Mouse (Mus musculus) forebrain, embryonic 13.5 days (tissue): ENCODE measurements at regions not wholly inside any gene's neighbourhood (a gene's known extent, or its start where the extent isn't known, plus 50 kb on each side); places are given as distances from the start of the nearest gene placed in this dataset.

Experiments used
- ATAC-seq: fragments of 200-750 bp; cut with Nextera tagmentation; 2 replicates; pipeline ENCODE4 v1.8.0; 2017
- H3K27ac ChIP-seq: fragments of 300-500 bp; sonication (generic); 2 replicates; pipeline ENCODE4 v1.5.1; 2015; ENCODE audit warnings: inconsistent platforms, mild to moderate bottlenecking, moderate library complexity
- H3K27me3 ChIP-seq: fragments of 300-500 bp; sonication (generic); 2 replicates; pipeline ENCODE4 v1.6.1; 2015; ENCODE audit warnings: mild to moderate bottlenecking, inconsistent platforms
- H3K36me3 ChIP-seq: fragments of 300-500 bp; sonication (generic); 2 replicates; pipeline ENCODE4 v1.6.1; 2015; ENCODE audit warnings: mild to moderate bottlenecking, inconsistent platforms; ENCODE audit not compliant: poor library complexity, severe bottlenecking
- H3K4me1 ChIP-seq: fragments of 300-500 bp; sonication (generic); 2 replicates; pipeline ENCODE4 v1.6.1; 2015; ENCODE audit warnings: inconsistent platforms
- H3K4me2 ChIP-seq: fragments of 300-500 bp; sonication (generic); 2 replicates; pipeline ENCODE4 v1.6.1; 2015; ENCODE audit warnings: inconsistent platforms, mild to moderate bottlenecking, moderate library complexity
- H3K4me3 ChIP-seq: fragments of 300-500 bp; sonication (generic); 2 replicates; pipeline ENCODE4 v1.5.1; 2015; ENCODE audit warnings: mild to moderate bottlenecking, inconsistent platforms
- H3K9ac ChIP-seq: fragments of 300-500 bp; sonication (generic); 2 replicates; pipeline ENCODE4 v1.6.1; 2015; ENCODE audit warnings: mild to moderate bottlenecking, inconsistent platforms
- H3K9me3 ChIP-seq: fragments of 300-500 bp; sonication (generic); replicated peaks from 2 replicates; pipeline ENCODE4 v1.6.1; 2016; ENCODE audit warnings: inconsistent platforms
- WGBS: fragments of 180-500 bp; shearing (Covaris S2); methylation state at CpG from one replicate; pipeline ENCODE4 v1.1.7; 2015; 5-methylcytosine and 5-hydroxymethylcytosine counted together

GRCm38 (mm10) chr14:102868160-102868559, 114.3 kb downstream of the Kctd12 start:
- no peak overlapping the region for H3K9ac ChIP-seq
- 86% methylated on average over 1 of the region's 1 CpGs for WGBS
- no peak for ATAC-seq
- no peaks in the 10 kb centered on the region for H3K9me3 ChIP-seq
- H3K27ac ChIP-seq: no peak overlapping the region
- H3K4me2 ChIP-seq: no peak overlapping the region
- no peaks in the 10 kb centered on the region for H3K36me3 ChIP-seq
- H3K27me3 ChIP-seq: no peaks in the 10 kb centered on the region
- no peaks in the 10 kb centered on the region for H3K4me1 ChIP-seq
- H3K4me3 ChIP-seq: no peak overlapping the region

- no peak for ATAC-seq
- Histone ChIP-seq H3K27me3 (no peaks in the 10 kb centered on the region), H3K9me3 (no peaks in the 10 kb centered on the region), H3K4me2 (no peak overlapping the region), H3K4me3 (no peak overlapping the region), H3K27ac (no peak overlapping the region), H3K9ac (no peak overlapping the region), H3K4me1 (no peaks in the 10 kb centered on the region), H3K36me3 (no peaks in the 10 kb centered on the region)
- whole genome bisulfite sequencing: 83% methylated on average over 2 of the region's 2 CpGs
Observed at GRCm38 (mm10) chr14:102867697-102868096, 114.7 kb downstream of the Kctd12 start.

GRCm38 (mm10) chr14:102866511-102866910, 115.9 kb downstream of the Kctd12 start:
- Histone ChIP-seq H3K36me3 (no peaks in the 10 kb centered on the region), H3K9ac (no peak overlapping the region), H3K4me1 (no peaks in the 10 kb centered on the region), H3K4me2 (no peak overlapping the region), H3K4me3 (no peak overlapping the region), H3K27ac (no peak overlapping the region), H3K9me3 (no peaks in the 10 kb centered on the region), H3K27me3 (no peaks in the 10 kb centered on the region)
- no peak for ATAC-seq
- WGBS: 86% methylated on average over 1 of the region's 1 CpGs

- no peak overlapping the region for H3K9ac ChIP-seq
- no peaks in the 10 kb centered on the region for H3K36me3 ChIP-seq
- H3K27me3 ChIP-seq: no peaks in the 10 kb centered on the region
- no peak overlapping the region for H3K4me2 ChIP-seq
- H3K4me3 ChIP-seq: no peak overlapping the region
- no peak overlapping the region for H3K27ac ChIP-seq
- no peaks in the 10 kb centered on the region for H3K4me1 ChIP-seq
- H3K9me3 ChIP-seq: no peaks in the 10 kb centered on the region
- 91% methylated on average over 1 of the region's 1 CpGs for WGBS
- no peak for ATAC-seq
Observed at GRCm38 (mm10) chr14:102861694-102862093, 120.7 kb downstream of the Kctd12 start.

- no peak for ATAC-seq
- H3K4me3 ChIP-seq: no peak overlapping the region
- H3K9ac ChIP-seq: no peak overlapping the region
- H3K4me1 ChIP-seq: no peaks in the 10 kb centered on the region
- H3K27me3 ChIP-seq: no peaks in the 10 kb centered on the region
- H3K4me2 ChIP-seq: no peak overlapping the region
- WGBS: 79% methylated on average over 4 of the region's 4 CpGs
- H3K36me3 ChIP-seq: no peaks in the 10 kb centered on the region
- no peaks in the 10 kb centered on the region for H3K9me3 ChIP-seq
- no peak overlapping the region for H3K27ac ChIP-seq
Observed at GRCm38 (mm10) chr14:102859361-102859871, 123.0 kb downstream of the Kctd12 start.

- Histone ChIP-seq H3K27ac (no peak overlapping the region), H3K9me3 (no peaks in the 10 kb centered on the region), H3K27me3 (no peaks in the 10 kb centered on the region), H3K4me1 (no peaks in the 10 kb centered on the region), H3K4me3 (no peak overlapping the region), H3K9ac (no peak overlapping the region), H3K4me2 (no peak overlapping the region), H3K36me3 (no peaks in the 10 kb centered on the region)
- no peak for ATAC-seq
- 81% methylated on average over 7 of the region's 7 CpGs for WGBS
Observed at GRCm38 (mm10) chr14:102855264-102855840, 127.1 kb downstream of the Kctd12 start.

GRCm38 (mm10) chr14:102843700-102844099, 138.7 kb downstream of the Kctd12 start:
- Histone ChIP-seq H3K27ac (no peak overlapping the region), H3K36me3 (no peaks in the 10 kb centered on the region), H3K27me3 (no peaks in the 10 kb centered on the region), H3K4me2 (no peak overlapping the region), H3K4me1 (no peaks in the 10 kb centered on the region), H3K9ac (no peak overlapping the region), H3K4me3 (no peak overlapping the region), H3K9me3 (no peaks in the 10 kb centered on the region)
- 88% methylated on average over 3 of the region's 3 CpGs for WGBS
- no peak for ATAC-seq

GRCm38 (mm10) chr14:102837602-102838001, 144.8 kb downstream of the Kctd12 start:
- H3K36me3 ChIP-seq: no peaks in the 10 kb centered on the region
- H3K4me3 ChIP-seq: no peak overlapping the region
- no peaks in the 10 kb centered on the region for H3K4me1 ChIP-seq
- 78% methylated on average over 1 of the region's 1 CpGs for WGBS
- no peak overlapping the region for H3K27ac ChIP-seq
- no peak overlapping the region for H3K9ac ChIP-seq
- H3K9me3 ChIP-seq: no peaks in the 10 kb centered on the region
- ATAC-seq: no peak
- H3K27me3 ChIP-seq: no peaks in the 10 kb centered on the region
- H3K4me2 ChIP-seq: no peak overlapping the region

GRCm38 (mm10) chr14:102835118-102835769, 147.2 kb downstream of the Kctd12 start:
- H3K27me3 ChIP-seq: no peaks in the 10 kb centered on the region
- no peaks in the 10 kb centered on the region for H3K36me3 ChIP-seq
- no peak overlapping the region for H3K4me2 ChIP-seq
- H3K27ac ChIP-seq: no peak overlapping the region
- H3K9ac ChIP-seq: no peak overlapping the region
- no peaks in the 10 kb centered on the region for H3K9me3 ChIP-seq
- H3K4me1 ChIP-seq: no peaks in the 10 kb centered on the region
- H3K4me3 ChIP-seq: no peak overlapping the region
- no peak for ATAC-seq
- 83% methylated on average over 11 of the region's 11 CpGs for WGBS

GRCm38 (mm10) chr14:102828442-102828841, 154.0 kb downstream of the Kctd12 start:
- ATAC-seq: no peak
- H3K9ac ChIP-seq: no peak overlapping the region
- no peaks in the 10 kb centered on the region for H3K27me3 ChIP-seq
- no peak overlapping the region for H3K4me3 ChIP-seq
- H3K27ac ChIP-seq: no peak overlapping the region
- 89% methylated on average over 3 of the region's 3 CpGs for WGBS
- no peaks in the 10 kb centered on the region for H3K36me3 ChIP-seq
- no peaks in the 10 kb centered on the region for H3K9me3 ChIP-seq
- H3K4me2 ChIP-seq: no peak overlapping the region
- H3K4me1 ChIP-seq: no peaks in the 10 kb centered on the region

- Histone ChIP-seq H3K27me3 (no peaks in the 10 kb centered on the region), H3K9me3 (no peaks in the 10 kb centered on the region), H3K36me3 (no peaks in the 10 kb centered on the region), H3K9ac (no peak overlapping the region), H3K4me1 (no peaks in the 10 kb centered on the region), H3K4me3 (no peak overlapping the region), H3K27ac (no peak overlapping the region), H3K4me2 (no peak overlapping the region)
- WGBS: 80% methylated on average over 7 of the region's 7 CpGs
- ATAC-seq: no peak
Observed at GRCm38 (mm10) chr14:102827756-102828384, 154.6 kb downstream of the Kctd12 start.

- no peaks in the 10 kb centered on the region for H3K36me3 ChIP-seq
- H3K9ac ChIP-seq: no peak overlapping the region
- H3K4me1 ChIP-seq: no peaks in the 10 kb centered on the region
- ATAC-seq: no peak
- H3K27ac ChIP-seq: no peak overlapping the region
- no peak overlapping the region for H3K4me3 ChIP-seq
- WGBS: 95% methylated on average over 7 of the region's 7 CpGs
- H3K9me3 ChIP-seq: no peaks in the 10 kb centered on the region
- no peak overlapping the region for H3K4me2 ChIP-seq
- H3K27me3 ChIP-seq: no peaks in the 10 kb centered on the region
Observed at GRCm38 (mm10) chr14:102825525-102825924, 156.9 kb downstream of the Kctd12 start.
